ENCODE assay signal across 20 mouse cellular contexts in genomic region chr12:73521238-73521841, GRCm38 (mm10). TPM values are rescaled to one million over a fixed set of nuclear protein-coding genes. Genes with fewer than 3 reads are reported as not detected.
DNase-seq lines count a peak whose midpoint lies in the region; ATAC-seq lines count a peak whose summit lies in the region.
"Had no signal": no experiment of that assay in that cellular context is flagged by ENCODE, and none has a peak within 500 bp of the region (broad histone marks: within the 10 kb centered on the region; RNA-seq: fewer than 3 reads in every experiment).

No protein-coding gene starts in this region.

- no peak for DNase-seq in intestine, embryonic 14.5 days (ENCODE audit: low spot score)
- peak; percentile 81 for DNase-seq in embryo, embryonic 10 days (ENCODE audit: low spot score)
- DNase-seq in embryonic facial prominence, embryonic 11.5 days (ENCODE audit: low spot score): peak; percentile 71
- no peak for DNase-seq in cerebellum, adult 18-20 months
- no peak for DNase-seq in Muller cell, postnatal 12 days (ENCODE audit: inconsistent ontology term)
- DNase-seq: adrenal gland, adult 8-10 months; cerebellum, adult 2 months; forebrain, postnatal 0 days; gastrocnemius, adult 2 months; heart, adult 11 months; kidney, postnatal 4 days; liver, embryonic 13.5 days; lung, postnatal 10 days; right cerebral cortex, postnatal 25 days had no signal

- H3K4me3 ChIP-seq in intestine, embryonic 14.5 days (ENCODE audit: low read depth, low read length): 0 out of 2 replicates have a peak overlapping the region, but pooled peaks have one; percentile 6
- no peak overlapping the region for H3K4me3 ChIP-seq in intestine, embryonic 15.5 days (replicated peaks)
- H3K4me3 ChIP-seq in embryonic facial prominence, embryonic 11.5 days (ENCODE audit: low read depth, low read length): no peak overlapping the region
- no peak overlapping the region for H3K4me3 ChIP-seq in limb, embryonic 12.5 days (replicated peaks)
- H3K4me3 ChIP-seq: gastrocnemius, adult 2 months; liver, embryonic 13.5 days; megakaryocyte, embryonic 14.5 days; neural tube, embryonic 13.5 days had no signal

- peaks cover 7% of the 10 kb centered on the region for H3K4me1 ChIP-seq in intestine, embryonic 14.5 days (replicated peaks; ENCODE audit: control insufficient read depth, insufficient read depth, low read length)
- 0 out of 2 replicates have a peak, but pooled peaks cover 2% of the 10 kb centered on the region for H3K4me1 ChIP-seq in intestine, embryonic 15.5 days (replicated peaks)
- H3K4me1 ChIP-seq in embryonic facial prominence, embryonic 11.5 days (ENCODE audit: control insufficient read depth, insufficient read depth, low read length): peaks cover 7% of the 10 kb centered on the region
- peaks cover 71% of the 10 kb centered on the region for H3K4me1 ChIP-seq in limb, embryonic 12.5 days (replicated peaks)
- H3K4me1 ChIP-seq: liver, embryonic 13.5 days; neural tube, embryonic 13.5 days had no signal

- no peak overlapping the region for H3K27ac ChIP-seq in intestine, embryonic 14.5 days (ENCODE audit: low read depth)
- no peak overlapping the region for H3K27ac ChIP-seq in intestine, embryonic 15.5 days
- no peak overlapping the region for H3K27ac ChIP-seq in embryonic facial prominence, embryonic 11.5 days (replicated peaks; ENCODE audit: low read depth, low read length)
- H3K27ac ChIP-seq in limb, embryonic 12.5 days: peak overlapping the region; percentile 80
- H3K27ac ChIP-seq: gastrocnemius, adult 2 months; liver, embryonic 13.5 days; neural tube, embryonic 13.5 days had no signal

- H3K36me3 ChIP-seq in intestine, embryonic 14.5 days (ENCODE audit: control insufficient read depth, insufficient read depth, low read length): no peaks in the 10 kb centered on the region
- H3K36me3 ChIP-seq in intestine, embryonic 15.5 days: no peaks in the 10 kb centered on the region
- H3K36me3 ChIP-seq in embryonic facial prominence, embryonic 11.5 days (replicated peaks; ENCODE audit: control insufficient read depth, insufficient read depth, low read depth, low read length): no peaks in the 10 kb centered on the region
- H3K36me3 ChIP-seq in limb, embryonic 12.5 days: no peaks in the 10 kb centered on the region
- H3K36me3 ChIP-seq: liver, embryonic 13.5 days; neural tube, embryonic 13.5 days had no signal

- H3K9ac ChIP-seq in intestine, embryonic 14.5 days (ENCODE audit: low read length): no peak overlapping the region
- H3K9ac ChIP-seq in intestine, embryonic 15.5 days: no peak overlapping the region
- H3K9ac ChIP-seq in embryonic facial prominence, embryonic 11.5 days (replicated peaks; ENCODE audit: low read length): no peak overlapping the region
- no peak overlapping the region for H3K9ac ChIP-seq in limb, embryonic 12.5 days (replicated peaks)
- H3K9ac ChIP-seq: forebrain, postnatal 0 days; liver, embryonic 13.5 days; neural tube, embryonic 13.5 days had no signal

- H3K4me2 ChIP-seq in intestine, embryonic 14.5 days (ENCODE audit: low read length): peak overlapping the region; percentile 33
- H3K4me2 ChIP-seq in intestine, embryonic 15.5 days (replicated peaks): no peak overlapping the region
- no peak overlapping the region for H3K4me2 ChIP-seq in embryonic facial prominence, embryonic 11.5 days (ENCODE audit: low read depth, low read length)
- H3K4me2 ChIP-seq in limb, embryonic 12.5 days: peak overlapping the region; percentile 36
- H3K4me2 ChIP-seq: liver, embryonic 13.5 days; neural tube, embryonic 13.5 days had no signal

- 0 out of 2 replicates have a peak, but pooled peaks cover 4% of the 10 kb centered on the region for H3K27me3 ChIP-seq in intestine, embryonic 14.5 days (replicated peaks; ENCODE audit: control insufficient read depth, insufficient read depth, low read length)
- H3K27me3 ChIP-seq in intestine, embryonic 15.5 days (replicated peaks): no peaks in the 10 kb centered on the region
- no peaks in the 10 kb centered on the region for H3K27me3 ChIP-seq in embryonic facial prominence, embryonic 11.5 days (ENCODE audit: control insufficient read depth, insufficient read depth, low read length)
- H3K27me3 ChIP-seq in limb, embryonic 12.5 days: peaks cover 42% of the 10 kb centered on the region
- H3K27me3 ChIP-seq: liver, embryonic 13.5 days had no signal

- no peak for ATAC-seq in intestine, embryonic 14.5 days (replicated peaks; ENCODE audit: low FRiP score, low TSS enrichment, low read depth)
- no peak for ATAC-seq in intestine, embryonic 15.5 days
- no peak for ATAC-seq in embryonic facial prominence, embryonic 11.5 days (replicated peaks; ENCODE audit: insufficient number of reproducible peaks, low FRiP score, low TSS enrichment, low read depth)
- ATAC-seq in limb, embryonic 12.5 days (ENCODE audit: insufficient number of reproducible peaks, insufficient read depth, low FRiP score, low TSS enrichment, low read depth): 0 out of 2 replicates have a peak, but pooled peaks have one; percentile 46
- ATAC-seq in megakaryocyte-erythroid progenitor cell, adult 5-6 weeks (replicated peaks; ENCODE audit: low FRiP score, low TSS enrichment, poor library complexity, severe bottlenecking): no peak
- ATAC-seq: forebrain, postnatal 0 days; inflammation-experienced regulatory T-cells, adult 6 months had no signal

- 20% methylated on average over 15 of the region's 15 CpGs for WGBS in intestine, embryonic 14.5 days
- WGBS in intestine, embryonic 15.5 days: 26% methylated on average over 15 of the region's 15 CpGs
- 26% methylated on average over 15 of the region's 15 CpGs for WGBS in embryonic facial prominence, embryonic 11.5 days
- WGBS in limb, embryonic 12.5 days: 8% methylated on average over 15 of the region's 15 CpGs

- H3K9me3 ChIP-seq in intestine, embryonic 14.5 days (ENCODE audit: control insufficient read depth, low read length): no peaks in the 10 kb centered on the region
- no peaks in the 10 kb centered on the region for H3K9me3 ChIP-seq in intestine, embryonic 15.5 days
- no peaks in the 10 kb centered on the region for H3K9me3 ChIP-seq in embryonic facial prominence, embryonic 11.5 days (replicated peaks; ENCODE audit: control insufficient read depth, low read length)
- no peaks in the 10 kb centered on the region for H3K9me3 ChIP-seq in limb, embryonic 12.5 days
- H3K9me3 ChIP-seq: liver, embryonic 13.5 days; neural tube, embryonic 13.5 days had no signal

RNA-seq across cellular contexts. Expression of gene Tmem30b, which starts 24.9 kb away (rescaled TPM):
- polyA plus RNA-seq in intestine, embryonic 14.5 days (2014; fragmentation: Nextera tagmentation; extraction: Ambion mirVana): 34.5 and 41.3 TPM in 2 replicates
- polyA plus RNA-seq in intestine, embryonic 15.5 days (2015; fragmentation: Nextera tagmentation; extraction: Ambion mirVana): 63.4 and 67.5 TPM in 2 replicates
- polyA plus RNA-seq in embryonic facial prominence, embryonic 11.5 days (2014; fragmentation: Nextera tagmentation; extraction: Ambion mirVana): 10.3 and 11.2 TPM in 2 replicates
- 21.4 and 27.9 TPM in 2 replicates for polyA plus RNA-seq in limb, embryonic 12.5 days (2016; fragmentation: Nextera tagmentation; extraction: Ambion mirVana)
- not detected in 2 replicates for total RNA-seq in megakaryocyte-erythroid progenitor cell, adult 5-6 weeks (2014; fragmentation: Nextera tagmentation)
- total RNA-seq in megakaryocyte-erythroid progenitor cell, adult 5-6 weeks (2017): not detected in 2 replicates

Comparison
In these comparisons a context has a peak if more than half of its experiments do, and no peak if none do; other contexts are left out.
1. H3K4me2 ChIP-seq: peak in intestine, embryonic 14.5 days (single experiment) and limb, embryonic 12.5 days (single experiment); none in intestine, embryonic 15.5 days (single experiment) and embryonic facial prominence, embryonic 11.5 days (single experiment).
2. DNase-seq: peak in embryo, embryonic 10 days (single experiment) and embryonic facial prominence, embryonic 11.5 days (single experiment); none in intestine, embryonic 14.5 days (single experiment), cerebellum, adult 18-20 months (0 of 2) and Muller cell, postnatal 12 days (single experiment).